Mouse (Mus musculus) ES-E14 (cell line): ENCODE data around the gene Rnf43. TPM values are rescaled to one million over a fixed set of nuclear protein-coding genes. Genes with fewer than 3 reads are reported as not detected.

Experiments
- DNase-seq: peaks from one replicate; pipeline ENCODE4 v3.0.0-alpha.2; 2013; ENCODE audit warnings: low read depth, low spot score
- H3K27ac ChIP-seq: 2 replicates; pipeline ENCODE4 v1.5.1; 2012; ENCODE audit warnings: low read depth, mild to moderate bottlenecking, low read length, moderate library complexity, mixed read lengths; ENCODE audit not compliant: poor library complexity, insufficient read depth, severe bottlenecking
- H3K36me3 ChIP-seq: 2 replicates; pipeline ENCODE4 v1.6.1; 2012; ENCODE audit warnings: mild to moderate bottlenecking, low read length, moderate library complexity, mixed read lengths; ENCODE audit not compliant: control insufficient read depth, poor library complexity, insufficient read depth, severe bottlenecking
- H3K4me1 ChIP-seq, 2 experiments: fragments of 150-350 bp in 1 of 2; sonication (generic) in 1 of 2; 2 replicates each; pipeline ENCODE4 v1.6.1; 2012; ENCODE audit warnings: low read length in 2 of 2, mild to moderate bottlenecking in 1 of 2, mixed read lengths in 1 of 2; ENCODE audit not compliant: control insufficient read depth in 2 of 2, insufficient read depth in 2 of 2, poor library complexity in 1 of 2
- H3K4me3 ChIP-seq, 2 experiments: fragments of 150-350 bp in 1 of 2; sonication (generic) in 1 of 2; 2 replicates each; pipeline ENCODE4 v1.5.1; 2012; ENCODE audit warnings: low read length in 2 of 2, low read depth in 1 of 2, mild to moderate bottlenecking in 1 of 2, mixed read lengths in 1 of 2; ENCODE audit not compliant: insufficient read depth in 1 of 2, poor library complexity in 1 of 2, severe bottlenecking in 1 of 2
- H3K9ac ChIP-seq: 2 replicates; pipeline ENCODE4 v1.6.1; 2012; ENCODE audit warnings: low read depth, mild to moderate bottlenecking, low read length, mixed read lengths; ENCODE audit not compliant: poor library complexity, insufficient read depth, severe bottlenecking
- H3K9me3 ChIP-seq: fragments of 150-350 bp; sonication (generic); 2 replicates; pipeline ENCODE4 v1.6.1; 2012; ENCODE audit warnings: low read depth, mild to moderate bottlenecking, low read length; ENCODE audit not compliant: control insufficient read depth, insufficient read depth
- CHD2 ChIP-seq: IDR thresholded peaks from 2 replicates; pipeline ENCODE4 v1.6.1; 2014; ENCODE audit warnings: mild to moderate bottlenecking, low read depth, low read length, inconsistent platforms
- HCFC1 ChIP-seq: IDR thresholded peaks from 2 replicates; pipeline ENCODE4 v1.6.1; 2012; ENCODE audit warnings: low read length, inconsistent platforms, borderline replicate concordance; ENCODE audit not compliant: insufficient read depth
- MAFK ChIP-seq: IDR thresholded peaks from 2 replicates; pipeline ENCODE4 v1.6.1; 2014; ENCODE audit warnings: mild to moderate bottlenecking, low read depth, low read length, inconsistent platforms; ENCODE audit not compliant: insufficient read depth
- ZC3H11A ChIP-seq: IDR thresholded peaks from 2 replicates; pipeline ENCODE4 v1.6.1; 2012; ENCODE audit warnings: low read depth, mild to moderate bottlenecking, inconsistent platforms, low read length, borderline replicate concordance
- ZNF384 ChIP-seq: IDR thresholded peaks from 2 replicates; pipeline ENCODE4 v1.6.1; 2012; ENCODE audit warnings: low read depth, low read length, inconsistent platforms
- in situ Hi-C, 2 experiments: fragments of 600-800 bp; cut with MboI; formaldehyde crosslinking; loops; one replicate each; pipeline ENCODE4 v1.15.1; 2025; ENCODE audit warnings: low sequenced_read_pairs in 2 of 2, inconsistent platforms in 1 of 2; ENCODE audit not compliant: unreplicated experiment in 2 of 2
- total RNA-seq: library from RNA; depleted of rRNA; stranded (reverse); fragments of 300-350 nt; gene quantifications from 2 replicates; pipeline ENCODE4 v1.2.3, GENCODE M21; 2012

The Rnf43 gene
- total RNA-seq, 1 experiment, result 1.2 TPM

DNA sequence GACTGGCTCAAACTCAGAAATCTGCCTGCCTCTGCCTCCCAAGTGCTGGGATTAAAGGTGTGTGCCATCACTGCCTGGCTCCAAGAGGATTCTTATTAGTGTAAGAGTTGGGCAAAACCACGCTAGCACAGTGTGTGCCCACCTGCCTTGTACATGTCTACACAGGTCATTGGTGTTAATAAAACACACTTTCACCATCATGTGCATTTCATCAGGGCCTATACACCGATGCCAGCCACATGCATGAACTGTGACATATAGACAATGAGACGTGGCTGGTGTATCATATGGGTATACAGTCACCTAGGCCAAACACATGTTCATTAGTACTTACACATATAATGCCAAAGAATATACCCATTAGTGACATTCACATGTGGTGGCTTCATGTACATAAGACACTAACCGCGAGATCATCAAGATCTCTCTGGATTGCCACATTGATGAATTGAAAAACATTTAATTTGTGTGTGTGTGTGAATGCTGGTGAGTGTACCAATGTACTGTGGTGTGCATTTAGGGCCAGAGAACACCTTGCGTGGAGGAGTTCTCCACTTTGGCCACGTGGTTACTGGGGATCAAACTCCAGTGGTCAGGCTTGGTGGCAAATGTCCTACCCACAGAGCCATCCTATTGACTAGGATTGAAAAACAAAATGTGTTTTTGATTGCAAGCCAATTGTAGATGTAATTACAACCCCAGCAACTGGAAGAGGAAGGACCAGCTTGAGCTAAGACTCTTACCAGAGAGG lies 95.8 kb downstream of the Rnf43 start:
- in situ Hi-C loops, result no loop called here
- no peak overlapping the region for H3K9ac ChIP-seq
- TF ChIP-seq MAFK, result no peak
- TF ChIP-seq CHD2, result no peak
- TF ChIP-seq ZC3H11A, result no peak
- TF ChIP-seq ZNF384, result no peak
- TF ChIP-seq HCFC1, result no peak

DNA sequence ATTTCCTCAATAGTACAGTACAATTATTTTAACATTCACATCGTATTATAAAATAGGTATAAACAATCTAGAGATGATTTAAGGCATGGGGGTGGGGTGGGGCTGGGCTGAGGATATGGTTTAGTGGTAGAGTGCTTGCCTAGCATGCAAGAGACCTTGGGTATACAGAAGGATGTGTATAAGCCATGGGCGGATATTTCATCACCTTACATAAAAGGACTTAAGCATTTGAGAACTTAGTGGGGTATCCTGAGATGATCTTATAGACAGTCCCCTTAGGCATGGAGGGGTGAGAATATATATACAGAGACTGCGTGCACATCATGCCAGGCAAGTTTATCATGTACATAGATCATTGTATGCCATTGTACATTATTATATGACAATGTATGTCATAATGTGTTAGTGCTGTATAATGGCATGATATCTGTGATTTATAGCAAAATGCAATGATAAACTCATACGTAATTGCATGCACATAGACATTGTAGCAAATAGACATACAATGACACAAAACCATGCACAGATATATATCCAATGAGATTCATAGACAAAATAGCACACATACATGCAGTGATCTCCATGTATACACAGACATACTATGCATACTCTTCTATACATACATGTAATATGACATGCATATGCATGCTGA lies 96.6 kb downstream of the Rnf43 start:
- Histone ChIP-seq H3K27ac (no peak overlapping the region), H3K4me1 (peaks cover 0 to 17% of the 10 kb centered on the region in 2 experiments; a peak in 1 of 4 replicates), H3K9me3 (no peaks in the 10 kb centered on the region), H3K4me3 (no peak overlapping the region), H3K9ac (no peak overlapping the region), H3K36me3 (no peaks in the 10 kb centered on the region)
- no peak for DNase-seq
- TF ChIP-seq HCFC1, result no peak
- TF ChIP-seq CHD2, result no peak
- TF ChIP-seq ZC3H11A, result no peak
- no peak for TF ChIP-seq MAFK
- TF ChIP-seq ZNF384, result no peak
- in situ Hi-C loops, result no loop called here

More for the DNA sequence above, 95.8 kb downstream of the Rnf43 start:
- DNase-seq, result no peak
- Histone ChIP-seq H3K4me3 (no peak overlapping the region), H3K36me3 (no peaks in the 10 kb centered on the region), H3K27ac (no peak overlapping the region), H3K9me3 (no peaks in the 10 kb centered on the region), H3K4me1 (peaks cover 0 to 13% of the 10 kb centered on the region in 2 experiments; a peak in 1 of 4 replicates)

DNA sequence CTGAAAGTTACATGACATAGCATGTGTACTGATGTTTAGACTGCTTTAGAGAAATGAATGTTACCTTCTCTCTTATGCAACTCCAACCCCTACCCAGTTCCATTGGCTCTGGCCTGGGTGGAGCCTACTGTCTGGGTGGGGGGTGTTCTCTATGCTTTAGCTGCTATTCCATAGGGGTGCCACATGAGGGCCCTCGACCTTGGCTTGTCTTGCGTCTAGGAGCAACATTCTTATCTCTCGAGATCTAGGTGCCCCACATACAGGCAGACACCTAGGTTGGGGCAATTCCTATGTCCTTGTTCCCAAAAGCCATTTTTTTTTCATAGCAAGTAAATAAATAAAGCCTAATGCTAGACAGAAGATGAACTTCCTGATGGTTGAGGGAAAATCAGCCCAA lies 97.1 kb downstream of the Rnf43 start:
- Histone ChIP-seq H3K9me3 (no peaks in the 10 kb centered on the region), H3K36me3 (no peaks in the 10 kb centered on the region), H3K9ac (no peak overlapping the region), H3K4me3 (no peak overlapping the region), H3K4me1 (peaks cover 0 to 14% of the 10 kb centered on the region in 2 experiments; a peak in 1 of 4 replicates), H3K27ac (no peak overlapping the region)
- in situ Hi-C loops, result no loop called here
- no peak for TF ChIP-seq MAFK
- TF ChIP-seq ZNF384, result no peak
- TF ChIP-seq HCFC1, result no peak
- TF ChIP-seq ZC3H11A, result no peak
- TF ChIP-seq CHD2, result no peak
- DNase-seq, result no peak

- Histone ChIP-seq H3K9ac (no peak within 1 kb of the TSS), H3K27ac (no peak within 1 kb of the TSS)
- DNase-seq, result no peak
Measured at GRCm38 (mm10) chr11:87760301-87761081, 98.0 kb downstream of the Rnf43 start, which contains the start of gene Tspoap1. Tspoap1 (plus strand) TSS chr11:87760541.

More at GRCm38 (mm10) chr11:87760301-87761081, 98.0 kb downstream of the Rnf43 start, which contains the start of gene Tspoap1:
- Histone ChIP-seq H3K4me1 (peaks cover 0 to 14% of the 10 kb centered on the region in 2 experiments; a peak in 1 of 4 replicates), H3K36me3 (no peaks in the 10 kb centered on the region), H3K9me3 (no peaks in the 10 kb centered on the region), H3K4me3 (no peak within 1 kb of the TSS)
- in situ Hi-C loops, result no loop called here
- no peak for TF ChIP-seq HCFC1
- TF ChIP-seq ZNF384, result no peak
- no peak for TF ChIP-seq MAFK
- no peak for TF ChIP-seq CHD2
- TF ChIP-seq ZC3H11A, result no peak
